Mouse (Mus musculus) G1E (cell line): ENCODE measurements around the gene Baz2b.

ENCODE experiments used
- CTCF ChIP-seq: IDR thresholded peaks from 2 replicates; pipeline ENCODE4 v1.5.1; 2012; ENCODE audit warnings: low read depth, low read length, inconsistent platforms, mixed read lengths
- GATA1 ChIP-seq: IDR thresholded peaks from 2 replicates; pipeline ENCODE4 v1.6.1; 2012; ENCODE audit warnings: borderline replicate concordance, low read length, inconsistent platforms, mixed read lengths
- GATA2 ChIP-seq: IDR thresholded peaks from 2 replicates; pipeline ENCODE4 v1.6.1; 2012; ENCODE audit warnings: low read depth, low read length, inconsistent platforms, borderline replicate concordance
- POLR2AphosphoS5 ChIP-seq: IDR thresholded peaks from 2 replicates; pipeline ENCODE4 v1.6.1; 2012; ENCODE audit warnings: low read depth, low read length, inconsistent platforms; ENCODE audit not compliant: insufficient replicate concordance
- TAL1 ChIP-seq: conservative IDR thresholded peaks from 2 replicates; pipeline ENCODE4 v1.6.1; 2012; ENCODE audit warnings: low read depth, low read length, inconsistent platforms, mixed read lengths

GRCm38 (mm10) chr2:60210821-60211220 lies 1.2 kb upstream of the Baz2b start:
- no peak for TF ChIP-seq CTCF
- TF ChIP-seq GATA1, result no peak
- TF ChIP-seq POLR2AphosphoS5, result no peak
- no peak for TF ChIP-seq TAL1
- no peak for TF ChIP-seq GATA2
